Mouse (Mus musculus) left cerebral cortex, postnatal 36 days (tissue): ENCODE results near the gene Alk. TPM values are rescaled to one million over a fixed set of nuclear protein-coding genes. Genes with fewer than 3 reads are reported as not detected.
A peak's percentile ranks its signal among the peaks of the same experiment; 100 is the strongest.

Experiments used
- DNase-seq, 2 experiments: peaks; one replicate each; pipeline ENCODE4 v3.0.0; 2021 to 2022; ENCODE audit warnings: low spot score in 2 of 2, mixed read lengths in 1 of 2
- intact Hi-C: fragments of 180-260 bp; cut with DNase I; formaldehyde crosslinking; loops from one replicate; pipeline ENCODE4 v1.15.1; 2025
- total RNA-seq, 2 experiments: library from RNA; stranded (reverse); gene quantifications; 2 replicates each; pipeline ENCODE4 v1.2.3; 2021

Alk gene
- total RNA-seq, 2 experiments from 2014 or later, result 7.6 to 10.1 TPM

DNA sequence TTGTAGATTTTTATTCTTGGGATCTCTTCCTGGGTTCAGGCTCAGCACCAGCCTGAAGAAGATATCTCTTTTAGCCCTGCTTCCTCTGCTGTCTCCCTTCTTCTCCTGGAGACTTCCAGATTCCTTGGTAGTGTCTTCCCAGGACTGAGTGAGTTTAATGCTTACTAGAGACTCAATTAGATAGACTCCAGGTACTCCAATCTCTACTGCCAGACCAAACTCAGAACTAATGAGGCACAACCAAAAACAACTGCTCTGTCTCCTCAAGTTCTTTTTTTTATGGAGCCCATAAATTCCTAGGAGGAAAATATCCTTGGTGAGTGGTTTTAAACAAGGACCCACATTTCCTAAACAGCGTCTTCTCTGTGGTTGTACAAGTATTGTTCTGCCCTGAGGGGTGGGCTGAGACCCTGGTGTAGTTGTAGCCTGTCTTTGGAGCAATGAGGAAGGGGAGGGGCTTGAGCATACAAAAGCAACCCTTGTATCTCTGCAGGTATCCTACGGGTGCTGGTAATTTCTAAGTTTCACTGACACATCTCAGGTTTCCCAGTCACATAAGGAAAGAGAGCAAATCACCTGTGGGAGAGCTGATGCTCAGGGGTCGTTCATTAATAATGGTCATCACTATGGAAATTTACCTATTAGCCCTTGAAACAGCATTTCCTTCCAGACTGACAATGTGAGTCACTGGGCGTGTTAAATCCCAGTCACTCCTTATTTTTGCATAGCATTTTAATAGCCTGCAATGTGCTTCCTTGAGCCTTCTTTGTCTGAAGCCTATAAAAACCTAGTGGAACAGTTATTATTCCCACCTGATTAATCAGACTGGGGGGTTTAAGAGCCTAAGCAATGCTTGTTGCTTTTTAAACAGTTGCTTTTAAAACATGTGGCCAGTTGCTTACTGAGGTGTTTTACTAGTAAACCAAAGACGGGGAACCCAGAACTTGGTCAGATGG, 604.6 kb downstream of the Alk start:
- intact Hi-C loops, result no loop called here
- no peak for DNase-seq

DNA sequence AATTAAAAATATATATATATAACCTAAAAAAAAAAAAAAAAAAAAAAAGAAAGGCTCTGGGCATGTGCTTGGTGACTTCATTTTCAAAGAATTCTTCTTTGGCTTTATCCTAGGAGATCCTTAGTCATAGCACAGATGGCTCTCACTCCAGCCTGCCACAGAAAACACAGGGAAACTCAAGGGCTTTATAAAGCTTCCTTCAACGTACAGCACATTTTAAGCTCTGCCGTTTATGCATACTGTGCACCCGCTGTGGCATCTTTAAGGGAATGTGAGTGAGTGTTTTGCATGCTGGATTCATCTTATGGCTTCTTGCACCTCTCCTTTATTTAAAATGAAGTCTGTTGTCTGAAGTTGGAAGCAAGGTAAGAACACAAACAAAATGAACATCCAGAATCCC, 606.7 kb downstream of the Alk start:
- DNase-seq, result peak; percentile 37
- intact Hi-C loops, result loop anchor here (1.0 kb wide), 1 partner anchor 46 kb away; no protein-coding TSS in a partner anchor

DNA sequence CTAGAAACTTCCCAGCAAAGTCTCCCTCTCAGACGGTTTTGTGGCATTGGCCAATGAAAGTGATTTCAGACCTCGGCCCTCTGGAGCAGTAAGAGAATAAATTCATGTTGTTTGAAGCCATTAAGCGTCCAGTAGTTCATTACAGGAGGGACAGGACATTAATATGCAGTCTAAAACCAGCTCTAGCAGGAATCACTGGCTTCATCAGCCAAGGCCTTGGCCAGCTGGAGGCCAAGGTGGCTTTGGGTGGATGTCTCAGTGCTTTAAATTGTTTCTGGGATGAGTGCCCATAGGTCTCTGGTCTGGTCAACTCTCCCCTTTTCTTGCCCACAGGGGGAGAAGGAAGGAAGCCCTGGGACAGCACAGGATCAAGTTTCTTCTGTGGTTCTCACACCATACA, 608.9 kb downstream of the Alk start:
- intact Hi-C loops, result no loop called here
- no peak for DNase-seq

DNA sequence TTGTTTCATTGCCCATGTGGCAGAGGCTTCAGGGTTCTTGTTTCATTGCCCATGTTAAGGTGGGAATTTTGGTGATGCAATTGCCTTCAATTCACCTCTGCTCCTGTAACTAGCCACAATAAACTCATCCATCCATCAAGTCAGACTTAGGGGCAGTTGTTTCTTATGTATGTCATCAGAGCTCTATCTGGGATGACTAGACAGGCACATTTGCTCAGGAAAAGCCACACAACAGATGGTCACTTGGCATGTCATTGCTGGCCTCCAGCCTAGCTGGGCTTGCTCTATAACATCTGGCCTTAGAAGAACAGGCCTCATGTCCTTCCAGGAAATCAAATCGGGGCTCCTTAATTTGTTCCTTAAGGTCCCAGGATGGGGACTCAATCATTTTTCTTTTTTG, 610.3 kb downstream of the Alk start:
- DNase-seq, result no peak
- intact Hi-C loops, result no loop called here

DNA sequence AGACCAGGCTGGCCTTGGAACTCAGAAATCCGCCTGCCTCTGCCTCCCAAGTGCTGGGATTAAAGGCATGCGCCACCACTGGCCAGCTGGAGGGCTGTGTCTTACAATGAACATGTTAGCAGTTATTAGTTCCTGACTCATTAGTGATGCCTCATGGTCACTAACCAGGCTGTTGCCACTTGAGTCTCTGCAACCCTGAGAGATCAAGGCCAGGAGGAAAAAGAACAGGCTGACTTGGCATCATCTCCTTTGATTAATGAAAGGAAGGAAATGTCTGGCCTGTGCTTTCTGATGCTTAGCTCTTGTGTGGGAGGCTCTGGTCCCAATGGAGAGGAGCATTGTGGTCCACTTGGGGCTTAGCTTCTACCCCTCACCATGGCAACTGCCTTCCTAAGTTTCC, 611.4 kb downstream of the Alk start:
- intact Hi-C loops, result no loop called here

DNA sequence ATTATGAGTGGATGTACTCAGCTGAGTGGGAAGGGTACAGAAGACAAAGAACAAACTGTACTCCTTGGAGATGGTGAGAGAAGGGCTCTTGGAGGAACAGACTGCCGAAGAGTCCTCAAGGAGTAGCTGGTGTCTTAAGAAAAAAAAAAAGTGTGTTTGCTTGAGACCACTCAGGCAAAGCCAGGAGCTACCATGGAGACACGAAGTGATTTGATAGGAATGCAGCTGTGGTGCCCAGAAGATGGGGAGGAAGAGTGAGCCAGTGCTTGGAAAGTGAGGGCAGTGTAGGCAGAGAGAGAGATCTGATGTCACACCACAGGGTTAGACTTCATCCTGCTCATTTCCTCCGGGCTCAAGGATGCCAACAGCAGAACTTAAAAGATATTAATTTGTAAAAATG, 613.2 kb downstream of the Alk start:
- DNase-seq, result no peak
- intact Hi-C loops, result no loop called here

More for the DNA sequence above, 611.4 kb downstream of the Alk start:
- DNase-seq, result no peak

DNA sequence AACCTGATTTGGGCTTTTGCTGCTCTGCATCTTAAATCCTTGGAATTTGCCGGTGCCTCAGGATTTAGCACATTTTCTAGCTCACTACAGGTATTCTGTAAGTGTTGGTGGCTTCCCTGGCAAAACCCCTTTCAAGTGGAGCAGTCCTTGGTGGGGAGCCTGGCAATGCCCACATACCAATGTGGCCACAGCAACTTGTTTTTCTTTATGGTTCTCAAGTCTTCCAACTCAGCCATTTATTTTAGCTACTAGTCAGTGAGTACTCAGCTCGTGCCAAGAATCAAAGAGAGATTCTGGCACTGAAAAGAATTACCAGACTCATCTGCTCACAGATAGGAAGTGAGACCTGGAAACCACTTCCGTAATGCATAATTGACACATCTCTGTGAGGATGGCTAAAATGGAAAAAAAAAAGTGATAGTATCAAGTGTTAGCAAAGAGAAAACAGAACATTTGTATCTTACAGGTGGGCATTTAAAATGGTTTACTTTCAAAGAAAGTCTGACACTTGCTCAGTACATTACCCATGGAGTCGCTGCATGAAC, 614.2 kb downstream of the Alk start:
- intact Hi-C loops, result no loop called here
- no peak for DNase-seq

DNA sequence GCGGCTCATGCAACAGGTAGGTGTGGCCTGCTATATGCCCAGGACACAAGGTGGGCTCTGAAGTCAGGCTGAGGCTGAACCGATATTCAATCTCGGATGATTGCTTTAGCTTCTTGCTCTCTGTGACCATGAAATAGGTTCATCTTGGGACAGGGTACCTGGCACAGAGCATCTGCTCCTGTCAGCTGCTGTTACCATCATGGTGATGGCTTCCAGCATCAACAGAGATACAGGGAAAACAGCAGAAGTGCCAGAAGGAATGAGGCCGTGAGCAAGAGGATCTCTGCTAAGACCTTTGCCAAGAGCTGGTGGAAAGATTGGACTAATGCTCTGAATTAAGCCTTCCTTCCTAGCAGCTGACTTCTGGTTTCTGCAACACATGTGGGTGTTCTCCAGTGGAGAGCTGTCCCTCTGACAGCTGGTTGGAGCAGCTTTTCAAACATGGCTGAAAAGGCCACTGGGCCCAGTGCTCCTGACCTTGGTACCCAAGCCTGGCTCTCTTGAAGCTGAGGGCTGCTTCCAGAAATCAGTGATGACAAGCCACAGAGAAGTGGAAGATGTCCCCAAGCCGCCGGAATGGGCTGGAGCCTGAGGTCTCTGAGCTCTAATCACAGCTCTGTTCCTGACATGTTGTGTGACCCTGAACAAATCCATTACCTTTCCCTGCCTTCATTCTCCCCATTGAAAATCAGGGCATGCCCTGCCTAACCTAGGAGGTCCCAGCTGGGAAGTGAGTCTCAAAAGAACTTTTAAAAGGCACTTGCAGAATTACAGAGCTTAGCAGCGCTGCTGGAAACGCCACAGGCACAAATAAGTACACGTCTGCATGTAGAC, 615.5 kb downstream of the Alk start:
- intact Hi-C loops, result no loop called here
- no peak for DNase-seq

DNA sequence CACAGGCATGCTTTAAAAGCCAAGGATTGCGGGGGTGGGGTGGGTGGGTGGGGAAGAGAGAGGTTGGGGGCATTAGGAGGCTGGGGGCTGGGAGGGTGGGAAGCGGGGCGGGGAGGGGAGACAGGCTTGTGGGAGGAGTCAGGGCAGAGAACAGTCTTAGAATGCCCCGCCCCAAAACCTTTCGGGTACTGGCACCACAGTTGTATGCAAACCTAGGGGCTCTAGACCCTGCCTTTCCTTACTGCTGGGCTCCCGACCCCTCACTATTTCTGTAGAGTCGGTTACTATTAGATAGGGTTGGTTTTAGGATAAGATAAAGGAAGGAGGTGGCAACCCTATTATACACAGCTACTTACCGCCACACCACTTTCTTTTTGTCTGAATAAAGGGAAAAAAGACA, 617.4 kb downstream of the Alk start:
- DNase-seq, result no peak
- intact Hi-C loops, result no loop called here

DNA sequence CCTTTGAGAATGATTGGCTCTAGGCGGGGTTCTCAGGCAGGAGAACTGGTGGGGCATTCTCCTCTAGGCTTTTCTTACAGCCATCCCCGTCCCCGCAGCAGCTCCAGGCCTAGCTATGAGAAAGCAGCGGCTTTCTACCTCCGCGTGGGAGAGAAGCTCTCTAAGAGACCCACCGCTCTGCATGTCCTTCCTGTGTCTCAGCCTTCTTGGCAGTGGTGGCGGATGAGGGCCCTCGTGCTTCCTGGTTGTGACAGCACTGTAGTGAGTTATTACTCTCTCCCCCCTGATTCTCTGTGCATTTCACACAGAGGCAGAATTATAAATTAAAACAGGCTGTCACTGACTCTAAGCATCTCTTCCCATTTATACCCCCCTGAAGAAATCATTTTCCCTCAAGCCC, 618.0 kb downstream of the Alk start:
- intact Hi-C loops, result no loop called here
- no peak for DNase-seq

DNA sequence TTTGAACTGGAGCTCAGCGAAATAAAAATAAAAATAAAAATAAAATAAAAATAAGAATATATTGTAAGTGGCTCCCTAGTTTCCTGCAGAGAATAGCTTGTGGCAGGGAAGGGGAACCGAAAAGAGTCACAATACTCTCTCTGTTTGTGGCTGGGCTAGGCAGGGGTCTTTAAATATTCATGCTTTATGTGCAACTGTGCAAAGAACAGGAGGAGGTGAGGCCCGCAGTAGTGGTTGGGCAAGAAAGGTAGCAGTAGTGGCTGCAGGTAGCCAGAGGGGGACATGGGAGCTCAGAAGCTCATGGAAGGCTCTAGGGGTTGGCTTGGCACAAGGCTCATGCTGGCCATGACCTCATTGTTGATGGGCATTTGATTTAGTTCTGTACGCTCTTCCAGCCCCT, 623.2 kb downstream of the Alk start:
- no peak for DNase-seq
- intact Hi-C loops, result no loop called here

DNA sequence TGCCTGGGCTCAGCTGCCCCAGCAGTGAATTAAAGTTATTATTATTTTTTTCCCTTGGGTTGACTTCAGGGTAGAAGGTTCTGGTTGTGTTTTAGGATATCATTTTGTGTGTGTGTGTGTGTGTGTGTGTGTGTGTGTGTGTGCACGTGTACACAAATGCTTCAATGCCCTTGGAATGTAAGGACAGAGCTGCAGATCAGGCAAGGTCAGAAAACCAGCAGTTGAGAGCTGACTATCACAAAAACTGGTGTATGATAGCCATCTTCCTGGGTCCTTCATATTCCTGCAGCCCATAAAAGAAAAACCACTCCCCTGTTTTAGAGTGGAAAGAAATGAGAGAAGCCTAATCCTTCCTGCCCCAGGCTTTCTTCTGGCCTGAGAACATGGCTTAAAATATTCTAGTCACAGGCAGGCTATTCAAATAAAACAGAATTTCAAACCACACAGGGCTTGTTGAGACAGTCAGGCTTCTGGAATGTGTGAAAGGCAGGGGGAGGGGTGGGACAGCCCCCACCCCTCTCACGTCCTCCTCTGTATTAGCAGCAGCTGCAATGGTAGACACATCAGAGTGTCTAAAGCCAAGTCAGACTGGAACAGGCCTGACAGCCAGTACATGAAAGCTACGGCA, 623.8 kb downstream of the Alk start:
- intact Hi-C loops, result no loop called here
- no peak for DNase-seq

DNA sequence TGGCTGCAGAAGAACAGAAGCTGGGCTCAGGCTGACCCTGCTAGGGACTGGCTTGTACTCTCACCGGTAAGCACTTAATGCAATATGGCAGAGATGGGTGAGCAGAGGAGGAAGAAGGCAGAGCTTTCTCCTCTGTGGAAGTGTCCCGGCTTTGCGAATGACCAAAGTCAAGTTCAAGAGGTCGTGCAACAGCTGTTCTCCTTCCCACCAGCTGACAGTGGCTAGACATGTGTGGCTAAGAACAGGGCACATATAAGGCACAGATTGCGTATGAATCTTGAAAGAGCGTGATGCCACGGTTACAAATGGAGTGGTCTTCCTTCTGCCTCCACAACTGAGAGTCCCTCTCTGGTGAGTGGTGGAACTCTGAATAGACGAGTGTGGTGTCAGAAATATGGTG, 625.3 kb downstream of the Alk start:
- no peak for DNase-seq
- intact Hi-C loops, result no loop called here

DNA sequence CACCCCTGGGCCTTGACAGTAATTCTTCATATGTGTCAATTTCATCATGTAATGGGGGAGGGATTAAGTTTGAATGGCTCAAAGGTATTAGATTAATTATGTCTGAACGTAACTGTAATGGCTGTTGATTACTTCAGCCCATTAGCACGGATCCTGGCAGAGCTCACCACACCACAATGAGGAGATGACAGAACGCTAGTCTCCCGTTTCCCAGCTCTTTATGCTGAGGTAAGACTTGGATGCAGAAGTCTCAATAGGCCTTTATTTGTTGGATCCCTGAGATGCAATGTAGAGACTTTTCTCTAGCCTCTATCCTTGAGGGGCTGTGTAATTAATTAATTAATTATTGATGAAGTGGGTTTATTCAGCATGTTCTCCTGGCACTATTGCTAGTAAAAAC, 627.8 kb downstream of the Alk start:
- no peak for DNase-seq
- intact Hi-C loops, result no loop called here

DNA sequence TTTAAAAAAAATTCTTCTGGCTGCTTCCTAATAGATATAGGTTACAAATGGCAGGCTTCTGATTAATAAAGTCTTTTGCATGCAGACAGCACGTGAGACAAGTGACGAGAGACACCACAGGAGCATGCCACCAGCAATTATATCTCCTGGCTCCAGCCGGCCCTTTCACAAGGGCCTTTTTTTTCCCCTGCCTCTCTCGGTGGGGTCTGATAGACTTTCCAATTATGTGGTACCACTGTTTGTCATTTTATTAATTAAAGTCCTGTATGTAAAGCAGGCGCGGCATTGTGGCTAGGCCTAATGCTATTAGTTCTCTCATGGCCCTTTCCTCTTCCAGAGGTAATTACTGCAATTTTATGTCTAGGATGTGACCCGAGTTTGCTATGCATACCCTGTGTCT, 630.7 kb downstream of the Alk start:
- DNase-seq, result no peak
- intact Hi-C loops, result no loop called here

DNA sequence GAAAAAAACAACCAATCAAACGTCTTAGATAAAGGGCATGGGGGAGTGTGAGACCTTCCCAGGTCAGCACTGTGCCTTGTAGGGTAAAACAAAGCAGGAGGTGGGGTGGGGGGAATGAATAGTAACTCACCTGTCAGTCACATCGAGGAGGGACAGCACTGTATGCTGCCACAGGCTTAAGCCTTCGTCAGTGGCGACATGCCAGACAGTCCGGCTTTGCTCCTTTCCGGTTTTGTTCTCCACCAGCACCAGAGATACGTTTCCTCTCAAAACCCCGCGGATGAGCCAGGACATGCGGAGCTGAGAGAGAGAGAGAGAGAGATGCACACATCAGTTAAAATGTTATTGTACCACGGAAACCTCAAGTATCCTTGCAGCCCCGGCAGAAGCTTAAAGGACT, 637.1 kb downstream of the Alk start:
- intact Hi-C loops, result loop anchor here (5.0 to 10.0 kb wide), 3 partner anchors 275 to 637 kb away; partner anchors contain the start of gene Alk

DNA sequence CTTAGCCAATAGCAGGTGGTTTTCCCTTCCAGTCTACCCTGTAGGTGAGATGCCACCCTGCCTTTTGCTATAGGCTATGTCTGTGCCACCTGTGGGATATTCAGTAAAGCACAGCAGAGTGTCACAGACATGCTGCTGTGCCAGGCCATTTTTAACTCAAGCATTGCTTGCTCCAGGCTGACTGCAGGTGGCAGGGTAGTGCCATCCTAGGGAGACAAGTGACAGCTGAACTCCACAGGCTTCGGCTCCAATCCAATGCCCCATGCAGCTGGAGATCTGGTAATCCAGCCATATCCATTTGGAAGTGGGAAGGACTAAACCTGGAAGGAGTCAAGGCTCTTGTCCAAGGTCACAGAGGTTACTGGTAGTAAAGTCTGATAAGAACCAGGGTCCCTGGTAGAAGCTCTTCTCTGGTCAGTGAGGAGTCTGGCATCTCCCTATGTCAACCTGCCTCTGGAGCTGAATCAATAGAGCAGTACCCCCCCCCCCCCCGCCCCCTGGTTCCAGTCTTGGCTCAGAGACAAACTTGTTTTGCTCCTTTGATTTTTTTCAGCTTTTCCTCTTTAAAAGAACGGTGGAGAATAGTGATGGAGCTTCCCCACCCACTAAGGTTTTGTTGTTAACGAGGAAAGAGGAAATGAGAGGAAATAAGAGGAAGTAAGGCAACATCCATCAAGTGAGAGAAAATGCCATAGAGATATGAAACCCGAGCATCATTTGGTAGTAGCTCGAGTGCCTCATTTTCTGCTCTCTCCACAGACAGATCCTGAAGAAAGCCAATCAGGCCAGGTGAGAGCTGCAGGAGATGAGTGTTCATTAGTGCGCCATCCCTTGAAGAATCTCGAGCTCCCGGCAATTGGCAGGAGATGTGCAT, 638.5 kb downstream of the Alk start:
- peak; percentile 52 to 59 for DNase-seq

More for the DNA sequence above, 637.1 kb downstream of the Alk start:
- no peak for DNase-seq

DNA sequence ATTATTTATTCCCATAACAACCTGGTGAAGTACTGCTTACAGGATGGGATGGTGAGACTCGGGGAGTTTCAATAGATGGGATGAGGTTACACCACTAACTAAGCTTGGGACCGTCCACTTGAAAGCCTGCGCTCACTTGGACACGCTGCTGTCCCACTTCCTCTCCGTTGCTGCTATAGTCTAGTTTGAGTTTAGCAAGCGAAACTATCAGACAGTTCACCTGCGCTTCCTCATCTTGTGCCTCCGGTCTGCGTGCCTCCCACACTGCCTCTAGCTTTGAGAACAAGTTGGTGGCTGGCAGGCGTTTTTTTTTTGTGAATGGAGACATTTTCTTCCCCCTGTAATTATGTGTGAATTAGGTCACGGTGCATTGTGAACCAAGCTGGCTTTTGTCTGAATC, 639.8 kb downstream of the Alk start:
- intact Hi-C loops, result loop anchor here (5.0 to 10.0 kb wide), 4 partner anchors 278 to 818 kb away; partner anchors contain the start of gene Alk
- DNase-seq, result no peak

More for the DNA sequence above, 638.5 kb downstream of the Alk start:
- intact Hi-C loops, result loop anchor here (5.0 to 10.0 kb wide), 3 partner anchors 276 to 639 kb away; partner anchors contain the start of gene Alk

DNA sequence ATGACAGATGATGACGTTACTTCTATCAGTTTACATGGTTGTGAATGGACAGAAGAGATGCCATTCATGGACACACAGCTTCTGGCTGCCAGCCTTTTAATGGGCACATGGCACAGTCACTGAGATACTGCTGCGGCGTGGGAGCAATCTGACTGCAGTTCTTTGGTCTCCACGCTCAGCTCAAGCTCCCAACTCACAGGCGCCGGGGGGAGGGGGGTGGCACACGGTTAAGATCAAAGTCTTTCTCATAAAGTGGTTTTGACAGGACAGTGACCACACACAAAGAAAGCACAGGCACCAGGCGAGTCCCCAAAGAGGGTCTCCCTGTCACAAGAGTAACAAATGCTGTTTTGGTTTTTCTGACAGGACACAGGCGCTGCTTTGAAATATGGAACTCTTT, 641.7 kb downstream of the Alk start:
- peak; percentile 12 to 16 for DNase-seq
- intact Hi-C loops, result loop anchor here (5.0 to 10.0 kb wide), 2 partner anchors 642 to 820 kb away; partner anchors contain the start of gene Alk
